Mouse (Mus musculus) naive thymus-derived CD4-positive, alpha-beta T cell, adult 2 months (primary cell): ENCODE measurements around the gene Fbxl5.
A peak's percentile ranks its signal among the peaks of the same experiment; 100 is the strongest.

Source experiments
- DNase-seq: peaks from one replicate; pipeline ENCODE4 v3.0.0-alpha.2; 2011; ENCODE audit warnings: low read depth

Gene Fbxl5

GRCm38 (mm10) chr5:43821538-43821937 is at the start of gene Fbxl5:
Gene Fbxl5, minus strand, starts transcription at chr5:43821638.
- no peak for DNase-seq

GRCm38 (mm10) chr5:43868711-43869600 is 47.5 kb upstream of the Fbxl5 start:
- DNase-seq: peak; percentile 21

- DNase-seq: no peak
Measured at GRCm38 (mm10) chr5:43868253-43868652, 46.8 kb upstream of the Fbxl5 start, which contains the start of gene Cd38. Gene Cd38, plus strand, starts transcription at chr5:43868553.

- no peak for DNase-seq
Measured at GRCm38 (mm10) chr5:43865316-43865715, 43.9 kb upstream of the Fbxl5 start.

- DNase-seq: no peak
Measured at GRCm38 (mm10) chr5:43863642-43864041, 42.2 kb upstream of the Fbxl5 start.

- no peak for DNase-seq
Measured at GRCm38 (mm10) chr5:43860670-43861431, 39.4 kb upstream of the Fbxl5 start.

- DNase-seq: no peak
Measured at GRCm38 (mm10) chr5:43860096-43860495, 38.7 kb upstream of the Fbxl5 start.

- DNase-seq: no peak
Measured at GRCm38 (mm10) chr5:43859663-43860062, 38.2 kb upstream of the Fbxl5 start.

- no peak for DNase-seq
Measured at GRCm38 (mm10) chr5:43855769-43856168, 34.3 kb upstream of the Fbxl5 start.

- DNase-seq: no peak
Measured at GRCm38 (mm10) chr5:43853868-43854488, 32.5 kb upstream of the Fbxl5 start.

GRCm38 (mm10) chr5:43853096-43853867 is 31.8 kb upstream of the Fbxl5 start:
- DNase-seq: no peak

GRCm38 (mm10) chr5:43848275-43848674 is 26.8 kb upstream of the Fbxl5 start:
- DNase-seq: no peak

GRCm38 (mm10) chr5:43847555-43847954 is 26.1 kb upstream of the Fbxl5 start:
- DNase-seq: no peak

- no peak for DNase-seq
Measured at GRCm38 (mm10) chr5:43846227-43846626, 24.8 kb upstream of the Fbxl5 start.

GRCm38 (mm10) chr5:43845646-43846045 is 24.2 kb upstream of the Fbxl5 start:
- DNase-seq: no peak

GRCm38 (mm10) chr5:43845083-43845482 is 23.6 kb upstream of the Fbxl5 start:
- no peak for DNase-seq

GRCm38 (mm10) chr5:43842576-43843155 is 21.2 kb upstream of the Fbxl5 start:
- no peak for DNase-seq

GRCm38 (mm10) chr5:43842011-43842285 is 20.5 kb upstream of the Fbxl5 start:
- no peak for DNase-seq

GRCm38 (mm10) chr5:43841144-43842010 is 19.9 kb upstream of the Fbxl5 start:
- peak; percentile 84 for DNase-seq

GRCm38 (mm10) chr5:43837372-43837771 is 15.9 kb upstream of the Fbxl5 start:
- DNase-seq: peak; percentile 69

- DNase-seq: no peak
Measured at GRCm38 (mm10) chr5:43836590-43836989, 15.2 kb upstream of the Fbxl5 start.
